Mouse (Mus musculus): Measurements from ENCODE around the gene Slc9a8. TPM values are rescaled to one million over a fixed set of nuclear protein-coding genes. Genes with fewer than 3 reads are reported as not detected.

The Slc9a8 gene
- polyA plus RNA-seq, 1 experiment: 47.7 TPM

DNA sequence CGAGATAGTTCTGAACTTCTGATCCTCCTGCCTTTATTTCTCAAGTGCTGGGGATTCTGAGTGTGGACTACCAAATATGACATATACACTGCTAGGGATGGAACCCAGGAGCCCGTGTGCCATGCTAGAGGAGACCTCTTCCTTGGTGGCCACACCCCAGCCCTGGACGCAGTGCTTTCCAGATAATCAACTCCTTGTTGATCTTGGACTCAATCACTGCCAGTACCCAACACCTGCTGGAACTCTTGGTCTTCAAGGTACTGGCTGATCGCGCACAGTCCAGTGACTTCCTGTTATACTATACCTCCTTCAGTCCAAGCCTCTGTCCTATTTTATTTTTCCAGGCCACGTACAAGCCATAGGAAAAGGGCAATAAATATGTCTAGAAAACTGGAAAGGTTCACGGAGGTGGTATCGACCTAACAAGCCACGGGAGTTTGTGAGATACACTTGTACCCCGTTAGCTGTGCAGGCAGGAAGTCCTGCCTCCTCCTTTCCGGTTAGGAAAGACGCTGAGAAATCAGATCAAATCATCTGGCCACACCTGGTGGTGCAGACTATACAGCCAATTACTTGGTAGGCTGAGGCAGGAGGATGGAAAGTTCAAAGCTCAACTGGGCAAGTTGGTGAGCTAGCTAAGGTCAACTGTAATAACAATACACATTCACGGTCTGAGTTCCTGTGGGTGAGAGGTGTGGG lies 81.2 kb downstream of the Slc9a8 start:
- Histone ChIP-seq H3K4me3 (ENCODE audit: extremely low read depth, insufficient read depth, insufficient read length) (peak overlapping the region; percentile 93), H3K27ac (ENCODE audit: insufficient read depth, low read length) (peak overlapping the region; percentile 81), H3K27me3 (ENCODE audit: control insufficient read depth, insufficient read depth, low read length) (no peaks in the 10 kb centered on the region), H3K4me1 (ENCODE audit: control insufficient read depth, insufficient read depth, insufficient read length) (peaks cover 6% of the 10 kb centered on the region; the same call in 1 of the 2 replicates), H3K36me3 (ENCODE audit: control insufficient read depth, insufficient read depth, low read length) (peaks cover 7% of the 10 kb centered on the region; the same call in 1 of the 2 replicates)
- DNase-seq (ENCODE audit: low read depth in 1 of 2, low spot score in 2 of 2): no peak
- 30% methylated on average over 13 of the region's 13 CpGs for WGBS
- TF ChIP-seq CTCF (IDR thresholded peaks at IDR 0.05; ENCODE audit: extremely low read depth, insufficient read depth, insufficient read length, insufficient replicate concordance) (no peak), POLR2A (IDR thresholded peaks at IDR 0.05; ENCODE audit: low read depth, low read length) (no peak)

DNA sequence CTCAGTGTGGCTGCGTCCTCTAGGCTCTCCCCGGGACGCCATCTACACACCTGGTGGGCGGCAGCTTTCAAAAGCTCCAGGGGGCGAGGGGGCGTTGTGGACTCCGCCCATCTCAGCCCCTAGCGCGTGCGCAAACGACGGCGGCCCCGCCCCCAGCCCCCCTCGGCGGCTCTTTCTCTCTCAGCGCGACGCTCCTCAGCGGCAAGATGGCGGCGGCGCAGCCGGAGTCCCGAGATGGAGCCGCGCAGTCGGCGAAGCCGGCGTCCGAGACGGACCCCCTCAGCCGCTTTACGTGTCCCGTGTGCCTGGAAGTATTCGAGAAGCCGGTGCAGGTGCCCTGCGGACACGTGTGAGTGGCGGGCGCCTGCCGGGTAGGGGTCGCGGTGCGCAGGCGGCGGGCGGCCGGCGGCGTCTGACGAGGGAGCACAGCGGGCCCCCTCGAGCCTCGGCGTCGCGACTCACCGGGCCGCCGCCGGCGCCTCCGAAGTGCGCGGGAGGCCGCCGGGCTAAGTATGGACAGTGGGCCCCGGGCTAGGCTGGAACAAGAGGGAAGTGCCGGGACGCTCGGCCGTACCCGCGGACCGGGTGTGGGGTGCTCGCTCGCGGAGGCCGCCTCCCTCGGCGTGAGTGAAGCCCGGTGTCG lies 81.9 kb downstream of the Slc9a8 start:
- peaks cover 6% of the 10 kb centered on the region; the same call in 1 of the 2 replicates for H3K4me1 ChIP-seq (ENCODE audit: control insufficient read depth, insufficient read depth, insufficient read length)
- H3K27me3 ChIP-seq (ENCODE audit: control insufficient read depth, insufficient read depth, low read length): no peaks in the 10 kb centered on the region
- H3K4me3 ChIP-seq (ENCODE audit: extremely low read depth, insufficient read depth, insufficient read length): peak overlapping the region; percentile 93
- under 1% methylated on average over 84 of the region's 85 CpGs for WGBS
- peak overlapping the region; percentile 81 for H3K27ac ChIP-seq (ENCODE audit: insufficient read depth, low read length)
- peak; percentile 76 for TF ChIP-seq POLR2A (IDR thresholded peaks at IDR 0.05; ENCODE audit: low read depth, low read length)
- no peak for TF ChIP-seq CTCF (IDR thresholded peaks at IDR 0.05; ENCODE audit: extremely low read depth, insufficient read depth, insufficient read length, insufficient replicate concordance)
- peak; percentile 77 to 87 for DNase-seq (ENCODE audit: low read depth in 1 of 2, low spot score in 2 of 2)
- peaks cover 9% of the 10 kb centered on the region; the same call in 1 of the 2 replicates for H3K36me3 ChIP-seq (ENCODE audit: control insufficient read depth, insufficient read depth, low read length)

DNA sequence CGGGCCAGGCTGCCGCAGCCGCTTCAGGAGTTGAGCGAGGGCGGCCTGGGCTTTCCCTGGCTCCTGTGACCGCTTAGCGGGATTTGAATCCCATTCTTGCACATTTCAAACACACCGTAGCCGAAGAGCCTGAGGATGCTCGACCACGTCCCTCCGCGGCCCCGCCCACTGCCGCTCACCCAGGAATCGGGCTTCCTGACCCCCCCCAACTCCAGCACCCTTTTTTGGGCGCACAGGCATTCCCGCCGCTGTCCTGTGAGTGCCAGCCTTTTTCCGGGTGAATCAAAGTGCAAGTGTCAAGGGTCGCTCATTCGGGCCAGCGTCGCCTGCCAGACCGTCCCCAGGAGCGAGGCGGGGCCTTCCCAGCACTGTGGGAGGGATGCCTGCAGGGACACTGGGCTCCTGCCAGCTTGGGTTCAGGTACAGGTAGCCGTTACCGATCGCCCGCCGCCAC lies 82.4 kb downstream of the Slc9a8 start:
- H3K27me3 ChIP-seq (ENCODE audit: control insufficient read depth, insufficient read depth, low read length): no peaks in the 10 kb centered on the region
- H3K27ac ChIP-seq (ENCODE audit: insufficient read depth, low read length): peak overlapping the region; percentile 81
- peak in 1 of 2 experiments; percentile 54 for DNase-seq (ENCODE audit: low read depth in 1 of 2, low spot score in 2 of 2)
- peaks cover 6% of the 10 kb centered on the region; the same call in 1 of the 2 replicates for H3K4me1 ChIP-seq (ENCODE audit: control insufficient read depth, insufficient read depth, insufficient read length)
- peaks cover 13% of the 10 kb centered on the region for H3K36me3 ChIP-seq (ENCODE audit: control insufficient read depth, insufficient read depth, low read length)
- WGBS: under 1% methylated on average over 32 of the region's 32 CpGs
- TF ChIP-seq POLR2A (IDR thresholded peaks at IDR 0.05; ENCODE audit: low read depth, low read length) (no peak), CTCF (IDR thresholded peaks at IDR 0.05; ENCODE audit: extremely low read depth, insufficient read depth, insufficient read length, insufficient replicate concordance) (no peak)
- H3K4me3 ChIP-seq (ENCODE audit: extremely low read depth, insufficient read depth, insufficient read length): peak overlapping the region; percentile 93

DNA sequence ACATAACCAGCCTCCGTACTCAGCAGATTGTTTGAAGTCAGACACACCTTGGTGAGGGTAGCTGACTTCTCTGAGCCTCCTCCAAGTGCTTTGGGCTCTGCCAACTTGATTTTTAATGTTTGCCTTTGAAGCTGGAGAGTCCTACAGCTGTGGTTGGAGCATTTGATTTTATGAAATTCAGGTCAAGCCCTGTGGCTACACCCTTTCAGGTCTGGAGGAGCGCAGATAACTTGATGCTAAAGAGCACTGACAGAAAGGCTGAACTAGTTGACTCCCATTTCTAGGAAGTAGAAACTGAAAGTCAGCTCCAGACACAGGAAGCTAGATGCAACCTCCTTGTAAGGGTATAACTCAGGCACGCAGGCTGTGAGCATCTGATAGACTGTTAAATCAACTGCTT lies 83.6 kb downstream of the Slc9a8 start:
- Histone ChIP-seq H3K27ac (ENCODE audit: insufficient read depth, low read length) (peak overlapping the region; percentile 93), H3K4me3 (ENCODE audit: extremely low read depth, insufficient read depth, insufficient read length) (peak overlapping the region; percentile 56; the same call in 1 of the 2 replicates), H3K27me3 (ENCODE audit: control insufficient read depth, insufficient read depth, low read length) (no peaks in the 10 kb centered on the region), H3K36me3 (ENCODE audit: control insufficient read depth, insufficient read depth, low read length) (peaks cover 18% of the 10 kb centered on the region), H3K4me1 (ENCODE audit: control insufficient read depth, insufficient read depth, insufficient read length) (peaks cover 7% of the 10 kb centered on the region; the same call in 1 of the 2 replicates)
- TF ChIP-seq POLR2A (IDR thresholded peaks at IDR 0.05; ENCODE audit: low read depth, low read length): peak; percentile 12; the same call in 1 of the 2 replicates
- no peak for TF ChIP-seq CTCF (IDR thresholded peaks at IDR 0.05; ENCODE audit: extremely low read depth, insufficient read depth, insufficient read length, insufficient replicate concordance)
- peak in 1 of 2 experiments; percentile 68 for DNase-seq (ENCODE audit: low read depth in 1 of 2, low spot score in 2 of 2)
- 7% methylated on average over 3 of the region's 3 CpGs for WGBS

DNA sequence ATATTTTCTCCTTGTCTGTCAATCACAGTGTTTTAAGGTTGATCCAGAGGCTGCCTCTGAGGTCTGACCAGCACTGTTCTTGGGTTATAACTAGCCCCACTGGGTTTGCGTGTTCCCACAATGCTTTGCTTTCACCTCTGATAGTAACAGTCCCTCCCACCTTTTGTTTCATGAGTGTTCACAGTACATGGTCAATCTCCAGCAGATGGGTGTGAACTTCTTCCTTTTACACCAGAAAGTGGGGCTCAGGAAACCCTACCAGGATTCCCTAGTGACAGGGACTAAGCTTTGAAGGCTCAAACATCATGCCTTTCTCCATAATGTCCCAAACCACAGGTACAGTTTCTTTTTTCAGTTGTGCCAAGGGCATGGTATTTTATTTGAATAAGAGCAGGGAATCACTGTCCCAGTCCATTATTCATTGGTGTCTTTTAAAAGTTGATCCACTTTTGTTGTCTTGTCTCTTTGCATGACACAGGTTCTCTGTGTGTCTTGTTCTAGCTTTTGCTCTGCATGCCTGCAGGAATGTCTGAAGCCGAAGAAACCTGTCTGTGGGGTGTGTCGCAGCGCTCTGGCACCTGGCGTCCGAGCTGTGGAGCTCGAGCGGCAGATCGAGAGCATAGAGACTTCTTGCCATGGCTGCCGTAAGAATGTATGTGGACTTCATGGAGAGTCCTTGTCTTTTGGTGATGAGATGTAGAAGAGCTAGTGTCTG lies 85.2 kb downstream of the Slc9a8 start:
- TF ChIP-seq CTCF (IDR thresholded peaks at IDR 0.05; ENCODE audit: extremely low read depth, insufficient read depth, insufficient read length, insufficient replicate concordance): no peak
- TF ChIP-seq POLR2A (IDR thresholded peaks at IDR 0.05; ENCODE audit: low read depth, low read length): no peak
- H3K27me3 ChIP-seq (ENCODE audit: control insufficient read depth, insufficient read depth, low read length): no peaks in the 10 kb centered on the region
- no peak for DNase-seq (ENCODE audit: low read depth in 1 of 2, low spot score in 2 of 2)
- H3K4me3 ChIP-seq (ENCODE audit: extremely low read depth, insufficient read depth, insufficient read length): no peak overlapping the region
- H3K4me1 ChIP-seq (ENCODE audit: control insufficient read depth, insufficient read depth, insufficient read length): peaks cover 11% of the 10 kb centered on the region; the same call in 1 of the 2 replicates
- H3K27ac ChIP-seq (ENCODE audit: insufficient read depth, low read length): no peak overlapping the region
- H3K36me3 ChIP-seq (ENCODE audit: control insufficient read depth, insufficient read depth, low read length): peaks cover 24% of the 10 kb centered on the region
- WGBS: 96% methylated on average over 10 of the region's 10 CpGs

DNA sequence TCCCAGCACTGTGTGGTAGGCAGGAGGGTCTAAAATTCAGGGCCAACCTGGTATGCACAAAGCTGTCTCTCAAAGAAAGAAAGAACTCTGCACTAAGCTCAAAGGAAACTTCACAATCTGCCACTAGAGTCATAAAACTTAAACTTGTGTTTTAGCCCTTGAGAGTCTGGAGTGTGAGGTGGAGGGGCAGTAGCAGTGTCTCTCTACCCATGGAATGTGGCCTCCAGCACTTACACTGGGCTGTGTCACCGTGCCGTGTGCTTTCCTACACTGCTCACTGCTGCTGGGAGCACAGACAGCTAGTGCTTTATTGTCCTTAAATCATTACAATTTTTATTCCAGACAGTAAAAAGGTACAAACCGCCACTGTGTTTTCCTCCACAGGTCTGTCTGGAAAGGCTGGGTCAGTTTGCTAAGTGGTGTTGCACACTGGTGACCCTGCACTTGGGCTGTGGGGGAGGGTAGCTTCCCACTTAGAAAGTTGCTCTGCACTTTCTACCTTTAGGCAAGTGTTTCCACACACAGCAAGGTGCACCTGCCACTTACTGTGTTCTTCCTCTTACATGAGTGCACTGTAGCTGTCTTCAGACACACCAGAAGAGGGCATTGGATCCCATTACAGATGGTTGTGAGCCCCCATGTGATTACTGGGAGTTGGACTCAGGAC lies 86.3 kb downstream of the Slc9a8 start:
- H3K36me3 ChIP-seq (ENCODE audit: control insufficient read depth, insufficient read depth, low read length): peaks cover 35% of the 10 kb centered on the region
- WGBS: 88% methylated on average over 3 of the region's 3 CpGs

More for the DNA sequence above, 86.3 kb downstream of the Slc9a8 start:
- H3K27me3 ChIP-seq (ENCODE audit: control insufficient read depth, insufficient read depth, low read length): no peaks in the 10 kb centered on the region
- peaks cover 7% of the 10 kb centered on the region; the same call in 1 of the 2 replicates for H3K4me1 ChIP-seq (ENCODE audit: control insufficient read depth, insufficient read depth, insufficient read length)
- no peak for DNase-seq (ENCODE audit: low read depth in 1 of 2, low spot score in 2 of 2)
- no peak for TF ChIP-seq POLR2A (IDR thresholded peaks at IDR 0.05; ENCODE audit: low read depth, low read length)
- TF ChIP-seq CTCF (IDR thresholded peaks at IDR 0.05; ENCODE audit: extremely low read depth, insufficient read depth, insufficient read length, insufficient replicate concordance): no peak
- no peak overlapping the region for H3K4me3 ChIP-seq (ENCODE audit: extremely low read depth, insufficient read depth, insufficient read length)
- no peak overlapping the region for H3K27ac ChIP-seq (ENCODE audit: insufficient read depth, low read length)

All from spleen, adult 2 months (tissue).